Mouse (Mus musculus) liver, embryonic 12.5 days (tissue): ENCODE measurements around the gene Snd1. TPM values are rescaled to one million over a fixed set of nuclear protein-coding genes. Genes with fewer than 3 reads are reported as not detected.
A peak's percentile ranks its signal among the peaks of the same experiment; 100 is the strongest.

Experiments used
- ATAC-seq: fragments of 200-750 bp; cut with Nextera tagmentation; 2 replicates; pipeline ENCODE4 v1.8.0; 2017; ENCODE audit warnings: moderate number of reproducible peaks, mild to moderate bottlenecking, moderate library complexity
- H3K27ac ChIP-seq: fragments of 300-500 bp; sonication (generic); 2 replicates; pipeline ENCODE4 v1.5.1; 2016; ENCODE audit warnings: mild to moderate bottlenecking
- H3K27me3 ChIP-seq: fragments of 300-500 bp; sonication (generic); replicated peaks from 2 replicates; pipeline ENCODE4 v1.6.1; 2016; ENCODE audit warnings: mild to moderate bottlenecking, moderate library complexity
- H3K36me3 ChIP-seq: fragments of 300-500 bp; sonication (generic); 2 replicates; pipeline ENCODE4 v1.6.1; 2016; ENCODE audit warnings: mild to moderate bottlenecking, moderate library complexity
- H3K4me1 ChIP-seq: fragments of 300-500 bp; sonication (generic); 2 replicates; pipeline ENCODE4 v1.6.1; 2016
- H3K4me2 ChIP-seq: fragments of 300-500 bp; sonication (generic); 2 replicates; pipeline ENCODE4 v1.6.1; 2016; ENCODE audit warnings: mild to moderate bottlenecking, moderate library complexity
- H3K4me3 ChIP-seq: fragments of 300-500 bp; sonication (generic); 2 replicates; pipeline ENCODE4 v1.5.1; 2016; ENCODE audit warnings: mild to moderate bottlenecking, moderate library complexity
- H3K9ac ChIP-seq: fragments of 300-500 bp; sonication (generic); 2 replicates; pipeline ENCODE4 v1.6.1; 2016; ENCODE audit warnings: mild to moderate bottlenecking, moderate library complexity
- H3K9me3 ChIP-seq: fragments of 300-500 bp; sonication (generic); replicated peaks from 2 replicates; pipeline ENCODE4 v1.6.1; 2016; ENCODE audit warnings: mild to moderate bottlenecking, moderate library complexity
- WGBS: fragments of 180-500 bp; shearing (Covaris S2); methylation state at CpG from one replicate; pipeline ENCODE4 v1.1.7; 2016; ENCODE audit not compliant: insufficient replicate concordance; 5-methylcytosine and 5-hydroxymethylcytosine counted together
- polyA plus RNA-seq: library from polyadenylated mRNA; unstranded; fragments of >200 nt; fragmentation: Nextera tagmentation; extraction: Ambion mirVana; gene quantifications from 2 replicates; pipeline ENCODE4 v1.2.1, GENCODE M21; 2016

The Snd1 gene
- polyA plus RNA-seq, 1 experiment from 2014 or later: 82.0 TPM

DNA sequence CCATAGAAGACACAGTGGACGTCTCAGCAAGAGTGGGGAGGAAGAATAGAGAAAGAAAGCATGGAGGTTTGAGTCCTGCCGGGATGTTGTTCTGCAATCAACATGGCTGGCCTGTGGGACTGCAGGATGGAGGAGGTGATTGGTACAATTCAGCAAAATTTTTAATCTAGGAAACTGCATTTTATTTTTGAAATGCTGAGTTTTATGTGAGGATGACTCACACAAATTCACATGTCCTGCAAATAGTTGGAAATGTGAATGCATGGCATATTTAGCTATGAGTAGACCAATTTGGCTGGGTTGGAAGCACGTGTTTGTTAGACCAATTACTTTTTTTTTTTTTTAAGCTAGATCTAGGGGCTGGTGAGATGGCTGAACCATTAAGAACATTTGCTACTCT, 222.3 kb downstream of the Snd1 start:
- no peak overlapping the region for H3K9ac ChIP-seq
- H3K36me3 ChIP-seq: peaks cover 24% of the 10 kb centered on the region
- 72% methylated on average over 3 of the region's 3 CpGs for WGBS
- no peak overlapping the region for H3K4me2 ChIP-seq
- H3K27ac ChIP-seq: no peak overlapping the region
- no peak for ATAC-seq
- no peak overlapping the region for H3K4me3 ChIP-seq
- no peaks in the 10 kb centered on the region for H3K27me3 ChIP-seq
- H3K9me3 ChIP-seq: no peaks in the 10 kb centered on the region
- no peaks in the 10 kb centered on the region for H3K4me1 ChIP-seq

DNA sequence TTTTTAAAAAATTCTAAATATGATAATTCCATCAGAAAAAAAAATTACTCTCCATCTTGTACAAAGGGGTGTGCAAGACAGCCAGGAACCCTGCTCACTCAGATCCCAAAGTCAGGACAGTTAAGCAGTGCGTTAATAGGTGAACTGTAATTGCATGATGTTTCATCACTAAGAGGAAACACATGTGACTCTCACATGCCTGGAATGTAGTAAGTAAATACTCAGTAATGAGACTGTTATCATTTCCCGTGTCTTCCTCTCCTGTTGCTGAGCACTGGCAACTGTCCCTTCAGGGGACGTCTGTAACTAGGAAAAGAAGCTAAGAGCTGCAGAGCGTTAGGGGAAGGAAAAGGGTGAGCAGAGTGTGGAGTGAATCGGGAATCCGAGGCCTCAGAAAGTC, 229.7 kb downstream of the Snd1 start:
- ATAC-seq: no peak
- no peak overlapping the region for H3K4me3 ChIP-seq
- no peak overlapping the region for H3K9ac ChIP-seq
- peaks cover 46% of the 10 kb centered on the region for H3K4me1 ChIP-seq
- no peaks in the 10 kb centered on the region for H3K9me3 ChIP-seq
- WGBS: 58% methylated on average over 6 of the region's 6 CpGs
- H3K4me2 ChIP-seq: peak overlapping the region; percentile 31
- H3K27ac ChIP-seq: peak overlapping the region; percentile 68
- no peaks in the 10 kb centered on the region for H3K27me3 ChIP-seq
- peaks cover 25% of the 10 kb centered on the region for H3K36me3 ChIP-seq

- Histone ChIP-seq H3K9me3 (no peaks in the 10 kb centered on the region), H3K27me3 (no peaks in the 10 kb centered on the region), H3K9ac (peak overlapping the region; percentile 43; the same call in 1 of the 2 replicates), H3K4me2 (peak overlapping the region; percentile 31), H3K27ac (peak overlapping the region; percentile 68), H3K36me3 (peaks cover 24% of the 10 kb centered on the region), H3K4me3 (no peak overlapping the region), H3K4me1 (peaks cover 55% of the 10 kb centered on the region)
- 29% methylated on average over 6 of the region's 6 CpGs for WGBS
- ATAC-seq: peak; percentile 65
Measured at GRCm38 (mm10) chr6:28705384-28706107, 230.6 kb downstream of the Snd1 start.

DNA sequence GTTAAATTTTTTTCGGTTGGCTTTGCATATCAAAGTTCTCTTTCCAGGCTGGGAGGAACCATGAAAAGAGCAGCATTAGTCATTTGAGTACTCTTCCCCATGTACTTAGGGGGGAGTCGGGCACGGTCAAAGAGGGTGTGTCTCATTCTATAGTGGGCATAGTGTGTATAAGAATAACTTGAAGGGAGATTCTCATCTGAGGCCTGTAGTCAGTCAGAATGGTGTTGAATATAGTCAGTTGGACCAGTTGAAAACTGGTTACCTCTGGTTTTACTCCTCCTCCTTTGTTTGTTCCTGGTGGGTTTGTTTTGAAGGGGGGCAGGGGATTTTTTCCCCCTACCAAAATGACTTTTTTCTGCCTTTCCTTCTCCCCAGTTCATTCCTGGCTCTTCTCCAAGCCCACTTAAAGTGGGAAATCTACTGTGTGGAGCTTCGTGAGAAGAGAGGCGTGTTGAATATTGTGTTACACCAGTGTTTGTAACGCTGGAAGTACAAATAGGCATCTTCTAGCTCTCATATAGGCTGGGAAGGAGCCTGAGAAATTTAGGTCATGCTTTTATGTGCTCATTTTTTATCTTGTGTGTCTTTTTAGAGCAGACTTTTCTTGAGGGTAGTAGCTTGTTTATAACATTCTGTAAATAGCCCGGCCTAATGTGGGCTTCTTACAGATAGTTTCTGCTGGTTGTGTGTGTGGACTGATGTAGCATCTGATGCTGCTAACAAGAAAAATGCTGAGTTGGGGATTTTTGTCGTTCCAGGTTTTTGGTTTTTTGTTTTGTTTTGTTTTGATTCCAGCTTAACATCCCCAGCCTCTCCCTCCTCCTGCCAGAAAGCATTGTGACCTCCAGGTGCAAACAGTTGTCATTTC, 231.4 kb downstream of the Snd1 start:
- ATAC-seq: no peak
- Histone ChIP-seq H3K4me3 (no peak overlapping the region), H3K9me3 (no peaks in the 10 kb centered on the region), H3K4me2 (peak overlapping the region; percentile 31), H3K4me1 (peaks cover 61% of the 10 kb centered on the region), H3K9ac (no peak overlapping the region), H3K36me3 (peaks cover 19% of the 10 kb centered on the region), H3K27me3 (no peaks in the 10 kb centered on the region), H3K27ac (peak overlapping the region; percentile 68)
- WGBS: 79% methylated on average over 8 of the region's 8 CpGs

DNA sequence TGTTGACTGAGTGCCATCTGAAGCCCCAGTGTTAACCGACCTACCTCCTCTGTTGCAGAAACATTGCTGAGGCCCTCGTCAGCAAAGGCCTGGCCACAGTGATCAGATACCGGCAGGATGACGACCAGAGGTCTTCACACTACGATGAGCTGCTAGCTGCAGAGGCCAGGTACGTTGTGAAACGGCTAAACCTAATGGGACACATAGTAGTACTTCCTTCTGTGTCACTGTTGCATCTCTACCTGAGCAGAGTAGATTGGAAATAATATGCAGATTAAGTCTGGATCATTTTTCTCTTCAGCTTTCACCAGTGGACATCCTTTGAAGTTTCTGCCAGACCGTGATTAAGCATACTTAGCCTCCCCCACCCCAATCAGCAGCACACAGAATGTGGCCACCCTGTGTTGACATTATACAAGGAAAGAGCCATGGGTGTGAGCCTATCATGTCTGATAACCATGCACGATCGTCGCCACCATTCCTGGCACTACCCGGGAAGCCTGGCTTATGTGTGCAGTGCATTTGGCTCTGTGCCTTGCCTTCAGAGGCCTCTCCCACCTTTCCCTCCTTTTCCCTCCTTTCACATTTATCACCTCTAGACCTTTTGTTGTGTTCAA, 232.1 kb downstream of the Snd1 start:
- peaks cover 61% of the 10 kb centered on the region for H3K4me1 ChIP-seq

DNA sequence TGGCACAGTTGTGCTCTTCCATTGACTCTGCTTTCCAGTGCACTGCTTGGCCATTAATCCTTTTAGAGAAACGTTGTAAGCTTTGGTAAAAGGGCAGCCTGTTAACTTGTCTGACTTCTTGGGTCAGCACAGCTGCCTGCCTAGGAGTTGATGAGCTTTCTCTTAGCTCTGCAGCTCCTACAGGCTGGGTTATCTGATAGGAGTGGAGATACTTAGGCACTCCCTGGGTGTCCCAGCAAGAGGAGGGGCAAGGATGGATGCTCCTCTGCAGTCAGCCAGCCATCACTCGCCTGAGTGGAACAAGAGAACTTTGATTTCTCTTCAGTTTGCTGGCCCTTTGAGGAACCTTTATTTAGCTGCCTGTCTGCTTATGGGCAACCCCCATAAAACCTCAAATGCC, 235.1 kb downstream of the Snd1 start:
- Histone ChIP-seq H3K27ac (0 out of 2 replicates have a peak overlapping the region, but pooled peaks have one; percentile 10), H3K4me2 (peak overlapping the region; percentile 11), H3K4me1 (peaks cover 61% of the 10 kb centered on the region), H3K27me3 (no peaks in the 10 kb centered on the region), H3K9ac (no peak overlapping the region), H3K9me3 (no peaks in the 10 kb centered on the region), H3K36me3 (peaks cover 21% of the 10 kb centered on the region), H3K4me3 (no peak overlapping the region)
- 49% methylated on average over 2 of the region's 2 CpGs for WGBS
- peak; percentile 53; the same call in 1 of the 2 replicates for ATAC-seq

More for the DNA sequence above, 232.1 kb downstream of the Snd1 start:
- no peak overlapping the region for H3K9ac ChIP-seq
- ATAC-seq: peak; percentile 90
- H3K4me2 ChIP-seq: peak overlapping the region; percentile 27
- 42% methylated on average over 12 of the region's 12 CpGs for WGBS
- H3K27ac ChIP-seq: peak overlapping the region; percentile 68
- peaks cover 16% of the 10 kb centered on the region for H3K36me3 ChIP-seq
- no peaks in the 10 kb centered on the region for H3K27me3 ChIP-seq
- H3K9me3 ChIP-seq: no peaks in the 10 kb centered on the region
- no peak overlapping the region for H3K4me3 ChIP-seq

DNA sequence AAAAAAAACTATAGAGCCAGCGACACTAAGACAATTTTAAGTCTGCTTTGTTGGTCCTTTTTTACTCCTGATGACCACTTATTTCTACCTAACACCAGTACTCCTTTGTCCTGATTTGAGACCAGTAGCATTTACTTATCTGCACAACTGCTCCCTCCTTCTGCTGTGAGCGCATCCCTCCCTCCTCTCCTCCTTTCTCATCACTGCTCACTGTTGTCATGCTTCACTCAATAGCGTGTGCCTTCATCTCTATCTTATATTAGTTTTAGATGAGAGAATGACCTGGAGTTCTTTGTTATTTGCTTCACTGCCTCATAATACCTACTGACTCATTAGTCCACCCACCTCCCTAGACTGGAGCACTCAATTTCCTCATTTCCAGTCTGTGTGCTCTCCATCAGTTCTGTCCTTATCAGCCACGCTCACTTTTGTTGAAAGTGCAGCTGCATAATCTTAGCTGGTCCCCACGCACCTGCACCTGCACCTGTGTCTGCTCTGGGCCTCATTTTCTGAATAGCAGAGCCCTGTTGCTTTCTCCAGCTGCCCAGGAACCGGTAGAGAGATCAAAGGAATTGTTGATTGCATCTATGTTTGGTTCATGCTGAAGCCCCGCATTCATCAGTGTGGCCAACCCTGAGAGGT, 242.4 kb downstream of the Snd1 start:
- H3K27me3 ChIP-seq: no peaks in the 10 kb centered on the region
- WGBS: 64% methylated on average over 7 of the region's 7 CpGs
- no peak overlapping the region for H3K4me2 ChIP-seq
- peaks cover 10% of the 10 kb centered on the region for H3K4me1 ChIP-seq
- H3K9me3 ChIP-seq: no peaks in the 10 kb centered on the region
- H3K9ac ChIP-seq: no peak overlapping the region
- ATAC-seq: no peak
- no peak overlapping the region for H3K27ac ChIP-seq
- H3K4me3 ChIP-seq: no peak overlapping the region
- peaks cover 13% of the 10 kb centered on the region; the same call in 1 of the 2 replicates for H3K36me3 ChIP-seq

- H3K4me2 ChIP-seq: no peak overlapping the region
- peaks cover 10% of the 10 kb centered on the region; the same call in 1 of the 2 replicates for H3K36me3 ChIP-seq
- H3K9me3 ChIP-seq: no peaks in the 10 kb centered on the region
- no peak overlapping the region for H3K4me3 ChIP-seq
- no peak for ATAC-seq
- no peaks in the 10 kb centered on the region for H3K27me3 ChIP-seq
- H3K4me1 ChIP-seq: peaks cover 5% of the 10 kb centered on the region; the same call in 1 of the 2 replicates
- H3K9ac ChIP-seq: no peak overlapping the region
- 69% methylated on average over 4 of the region's 4 CpGs for WGBS
- H3K27ac ChIP-seq: no peak overlapping the region
Measured at GRCm38 (mm10) chr6:28717845-28718237, 242.9 kb downstream of the Snd1 start.

GRCm38 (mm10) chr6:28720391-28721171, 245.6 kb downstream of the Snd1 start:
- no peak for ATAC-seq
- WGBS: 78% methylated on average over 9 of the region's 9 CpGs

GRCm38 (mm10) chr6:28723059-28723458, 248.1 kb downstream of the Snd1 start:
- no peak overlapping the region for H3K27ac ChIP-seq
- 33% methylated on average over 2 of the region's 2 CpGs for WGBS
- no peak for ATAC-seq
- H3K4me2 ChIP-seq: no peak overlapping the region
- no peaks in the 10 kb centered on the region for H3K4me1 ChIP-seq
- H3K9me3 ChIP-seq: no peaks in the 10 kb centered on the region
- H3K4me3 ChIP-seq: no peak overlapping the region
- no peaks in the 10 kb centered on the region for H3K27me3 ChIP-seq
- H3K9ac ChIP-seq: no peak overlapping the region
- H3K36me3 ChIP-seq: peaks cover 22% of the 10 kb centered on the region

More at GRCm38 (mm10) chr6:28720391-28721171, 245.6 kb downstream of the Snd1 start:
- Histone ChIP-seq H3K27ac (no peak overlapping the region), H3K9me3 (no peaks in the 10 kb centered on the region), H3K27me3 (no peaks in the 10 kb centered on the region), H3K4me3 (no peak overlapping the region), H3K36me3 (peaks cover 18% of the 10 kb centered on the region), H3K4me2 (no peak overlapping the region), H3K4me1 (0 out of 2 replicates have a peak, but pooled peaks cover 4% of the 10 kb centered on the region), H3K9ac (no peak overlapping the region)

GRCm38 (mm10) chr6:28724776-28725175, 249.8 kb downstream of the Snd1 start:
- no peak overlapping the region for H3K4me2 ChIP-seq
- WGBS: 81% methylated on average over 5 of the region's 5 CpGs
- H3K9ac ChIP-seq: no peak overlapping the region
- no peaks in the 10 kb centered on the region for H3K9me3 ChIP-seq
- no peaks in the 10 kb centered on the region for H3K27me3 ChIP-seq
- H3K4me1 ChIP-seq: no peaks in the 10 kb centered on the region
- H3K27ac ChIP-seq: no peak overlapping the region
- peaks cover 22% of the 10 kb centered on the region for H3K36me3 ChIP-seq
- no peak overlapping the region for H3K4me3 ChIP-seq
- ATAC-seq: no peak
